Mouse (Mus musculus) CH12F3 (cell line): ENCODE measurements around the gene Pxdc1.

ENCODE experiments used
- in situ Hi-C: fragments of 300-500 bp; cut with MboI; formaldehyde crosslinking; loops from 2 replicates; pipeline ENCODE4 v1.14.3; 2020; ENCODE audit warnings: low sequenced_read_pairs

The Pxdc1 gene

DNA sequence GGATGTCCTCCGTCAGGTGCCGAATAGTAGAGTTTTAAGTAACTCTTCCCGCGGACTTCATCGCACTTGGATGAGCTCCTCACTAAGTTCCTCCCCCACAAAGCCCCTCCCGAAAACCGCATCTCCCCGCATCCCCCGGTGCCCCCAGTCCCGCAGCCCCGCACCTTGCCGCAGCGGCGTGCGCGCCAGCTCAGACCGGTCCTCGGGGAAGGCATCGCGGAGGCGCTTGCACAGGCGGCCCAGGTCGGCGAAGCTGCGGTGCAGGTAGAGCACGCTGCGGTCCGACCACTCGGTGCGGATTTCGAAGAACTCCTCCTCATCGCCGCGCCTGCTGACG is 1.3 kb downstream of the Pxdc1 start:
- in situ Hi-C loops = loop anchor here (5.0 to 25.0 kb wide), 3 partner anchors 140 to 1135 kb away; no protein-coding TSS in a partner anchor

DNA sequence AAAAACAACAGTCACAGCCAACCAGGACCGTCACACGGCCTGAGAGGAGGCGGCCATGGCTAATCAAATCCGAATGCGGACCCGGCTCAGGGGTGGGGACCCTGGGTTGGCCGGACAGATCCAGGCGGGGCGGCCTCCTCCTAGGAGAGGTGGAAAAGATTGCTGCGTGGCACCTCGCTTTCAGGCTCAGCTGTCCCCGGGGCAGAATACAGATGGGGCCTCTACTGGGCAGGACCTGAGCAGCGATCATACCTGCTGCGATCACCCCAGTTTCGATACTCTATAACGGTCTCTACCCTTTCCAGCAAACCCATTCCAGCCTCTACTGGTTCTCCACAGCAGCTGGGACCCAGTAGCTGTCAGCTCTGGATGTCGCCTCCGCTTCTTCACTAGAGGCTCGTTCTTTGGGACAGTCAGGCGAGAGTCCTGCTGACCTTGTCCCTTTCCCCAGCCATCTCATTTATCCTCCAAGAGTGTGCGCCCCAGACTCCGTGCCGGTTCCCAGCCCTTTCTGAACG is 1.8 kb downstream of the Pxdc1 start:
- in situ Hi-C loops = loop anchor here (5.0 to 25.0 kb wide), 3 partner anchors 141 to 1136 kb away; no protein-coding TSS in a partner anchor

DNA sequence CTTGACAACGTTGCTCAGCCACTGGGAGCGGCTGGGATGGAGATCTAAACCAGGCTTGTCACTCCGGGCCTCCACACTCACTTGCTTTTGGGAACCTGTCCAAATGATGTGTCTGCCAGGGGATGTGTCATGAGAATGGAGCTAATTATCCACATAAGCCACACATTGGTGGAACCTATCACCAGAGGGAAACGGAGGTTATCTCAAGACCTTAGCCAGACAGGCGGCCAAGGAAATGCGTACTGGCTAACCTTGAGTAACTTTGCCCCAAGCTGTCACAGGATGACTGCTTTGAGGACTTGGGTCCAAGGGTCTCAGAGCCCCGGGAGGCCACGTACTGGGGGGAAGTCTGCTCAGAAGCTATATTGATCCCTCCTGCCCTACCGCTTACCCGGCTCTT is 2.3 kb downstream of the Pxdc1 start:
- in situ Hi-C loops = loop anchor here (5.0 to 25.0 kb wide), 3 partner anchors 141 to 1136 kb away; no protein-coding TSS in a partner anchor

DNA sequence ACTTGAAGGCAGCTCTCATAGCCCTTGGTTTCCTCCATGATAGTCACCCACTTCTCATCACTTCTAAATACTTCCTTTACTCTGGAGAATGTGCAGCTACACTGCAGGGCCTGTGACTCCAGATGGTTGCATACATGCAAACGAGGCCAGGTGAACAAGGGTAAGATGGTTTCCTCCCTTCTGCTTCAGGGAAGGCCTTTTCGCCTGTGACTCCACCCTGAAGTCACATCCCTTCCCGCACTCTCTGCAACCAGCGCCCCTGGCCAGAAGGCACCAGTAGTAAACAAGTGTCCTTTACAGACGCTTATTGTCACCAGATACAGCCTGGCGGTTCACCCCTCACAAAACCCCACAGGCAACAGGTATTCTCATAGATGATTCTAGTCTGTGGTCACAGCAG is 2.9 kb downstream of the Pxdc1 start:
- in situ Hi-C loops = loop anchor here (5.0 to 25.0 kb wide), 3 partner anchors 142 to 1137 kb away; no protein-coding TSS in a partner anchor

DNA sequence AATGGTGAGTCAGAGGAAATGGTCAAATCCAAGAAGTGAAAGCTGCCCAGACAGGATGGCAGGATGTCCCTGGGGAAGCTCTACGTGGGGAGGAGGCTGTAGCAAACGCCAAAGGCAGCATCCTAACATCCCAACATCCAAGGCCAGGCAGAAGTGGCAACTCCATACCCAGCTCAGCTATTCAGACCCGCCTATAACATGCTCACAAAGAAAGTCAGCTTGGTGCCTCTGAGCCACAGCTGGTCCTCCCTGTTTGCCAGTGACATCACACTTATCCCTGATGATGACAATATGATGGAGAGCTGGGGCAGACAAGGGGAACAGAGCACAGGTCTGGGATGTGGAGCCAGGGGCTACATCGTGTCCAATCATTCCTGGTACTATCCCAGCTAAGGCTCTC is 5.5 kb downstream of the Pxdc1 start:
- in situ Hi-C loops = loop anchor here (25.0 kb wide), 1 partner anchor 610 kb away; the partner anchor contains the start of gene Bphl

DNA sequence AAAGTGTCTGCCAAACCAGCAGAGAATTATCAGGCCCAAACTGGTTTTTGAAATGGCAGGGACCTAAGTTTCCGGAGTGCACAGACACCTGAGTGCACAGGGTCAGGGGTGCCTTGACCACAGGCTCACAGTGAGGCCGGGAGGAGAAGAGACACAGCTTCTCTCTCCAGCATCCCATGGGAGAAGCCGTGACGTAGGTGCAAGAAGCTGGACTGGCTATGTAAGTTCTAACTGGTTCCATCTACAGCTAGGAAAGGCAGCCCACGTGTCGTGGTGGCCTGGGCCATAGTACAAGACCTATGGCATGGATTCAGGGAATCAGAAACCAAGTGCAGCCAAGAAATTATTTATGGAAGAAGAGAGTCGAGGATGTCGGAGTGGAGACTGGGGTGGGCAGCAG is 6.1 kb downstream of the Pxdc1 start:
- in situ Hi-C loops = loop anchor here (25.0 kb wide), 1 partner anchor 610 kb away; the partner anchor contains the start of gene Bphl

DNA sequence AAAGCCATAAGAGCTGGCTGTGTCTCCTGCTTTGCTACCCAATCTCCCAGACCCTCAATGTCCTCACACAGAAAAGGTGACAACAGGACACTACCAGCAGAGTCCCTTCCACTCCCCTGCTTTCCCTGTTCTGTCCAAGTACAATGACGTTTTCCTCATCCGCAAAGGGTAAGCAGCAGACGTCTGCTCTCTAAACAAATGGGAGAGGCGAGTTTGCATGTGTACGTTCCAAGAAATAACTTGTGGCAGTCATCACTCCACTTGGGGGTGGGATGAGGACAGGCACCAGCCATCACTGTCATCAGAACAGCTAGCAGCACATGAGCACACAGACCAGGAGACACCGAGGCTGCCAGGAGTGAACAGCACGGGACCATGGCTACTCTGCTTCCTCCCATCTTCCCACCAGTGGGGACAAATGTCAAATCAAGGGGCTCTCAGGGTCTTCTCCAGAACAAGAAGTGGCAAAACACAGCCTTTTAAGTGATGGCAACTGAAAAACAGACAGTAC is 7.0 kb downstream of the Pxdc1 start:
- in situ Hi-C loops = loop anchor here (25.0 kb wide), 1 partner anchor 609 kb away; the partner anchor contains the start of gene Bphl

DNA sequence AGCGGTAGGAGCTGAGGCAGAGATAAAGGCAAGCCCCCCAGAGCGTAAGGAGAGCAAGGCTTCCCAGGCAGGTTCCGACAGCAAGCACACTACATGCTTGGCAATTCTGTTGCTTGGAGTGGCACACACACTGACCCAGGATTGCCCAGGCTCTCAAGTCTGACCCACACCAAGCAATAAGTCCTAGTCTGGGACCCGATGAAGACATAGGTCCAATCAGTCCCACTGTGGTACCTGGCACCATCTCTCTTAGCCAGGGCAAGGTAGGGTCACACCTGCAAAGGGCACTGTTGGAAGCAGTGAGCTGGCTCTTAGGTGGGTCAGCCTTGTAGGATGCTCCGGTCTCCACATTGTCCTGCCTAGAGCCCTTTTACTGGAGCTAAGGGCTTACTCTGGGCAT is 7.8 kb downstream of the Pxdc1 start:
- in situ Hi-C loops = loop anchor here (25.0 kb wide), 1 partner anchor 608 kb away; the partner anchor contains the start of gene Bphl

DNA sequence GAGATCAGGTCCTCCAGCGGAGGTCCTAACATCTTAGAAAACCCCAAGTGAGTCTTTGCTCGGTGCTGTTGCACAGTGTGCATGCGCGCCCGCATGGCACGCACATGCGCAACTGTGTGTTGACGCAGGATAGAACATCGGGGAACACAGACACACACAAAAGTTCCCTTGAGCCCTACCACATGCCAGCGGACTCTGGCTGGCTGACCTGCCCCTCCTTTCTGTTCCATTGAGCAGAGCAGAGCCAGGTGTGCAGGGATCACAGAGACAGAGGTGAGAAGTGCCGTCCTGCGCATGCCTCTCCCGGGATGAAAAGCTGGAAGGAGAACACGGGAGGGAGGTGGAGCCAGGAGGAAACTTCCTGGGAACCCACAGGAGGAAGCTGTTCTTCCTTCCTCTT is 8.9 kb downstream of the Pxdc1 start:
- in situ Hi-C loops = loop anchor here (25.0 kb wide), 1 partner anchor 607 kb away; the partner anchor contains the start of gene Bphl

DNA sequence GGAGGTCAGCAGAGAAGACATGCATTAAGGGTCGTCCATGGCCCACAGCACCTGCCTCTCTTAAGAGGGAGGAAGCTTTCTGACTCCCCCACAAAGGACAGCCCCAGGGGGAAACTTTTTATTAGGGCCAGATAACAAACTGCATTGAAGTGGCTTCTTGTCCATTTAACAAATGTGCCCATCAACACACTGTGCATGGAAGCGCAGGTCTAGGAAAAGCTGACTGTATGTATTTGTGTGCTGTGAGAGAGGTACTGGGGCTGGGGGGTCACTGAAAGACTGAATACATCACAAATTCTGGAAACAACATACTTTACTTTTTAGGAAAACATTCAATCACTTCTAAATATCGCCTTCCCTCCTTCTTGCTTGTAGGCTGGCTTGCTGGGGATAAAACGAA is 9.4 kb downstream of the Pxdc1 start:
- in situ Hi-C loops = loop anchor here (25.0 kb wide), 1 partner anchor 607 kb away; the partner anchor contains the start of gene Bphl

DNA sequence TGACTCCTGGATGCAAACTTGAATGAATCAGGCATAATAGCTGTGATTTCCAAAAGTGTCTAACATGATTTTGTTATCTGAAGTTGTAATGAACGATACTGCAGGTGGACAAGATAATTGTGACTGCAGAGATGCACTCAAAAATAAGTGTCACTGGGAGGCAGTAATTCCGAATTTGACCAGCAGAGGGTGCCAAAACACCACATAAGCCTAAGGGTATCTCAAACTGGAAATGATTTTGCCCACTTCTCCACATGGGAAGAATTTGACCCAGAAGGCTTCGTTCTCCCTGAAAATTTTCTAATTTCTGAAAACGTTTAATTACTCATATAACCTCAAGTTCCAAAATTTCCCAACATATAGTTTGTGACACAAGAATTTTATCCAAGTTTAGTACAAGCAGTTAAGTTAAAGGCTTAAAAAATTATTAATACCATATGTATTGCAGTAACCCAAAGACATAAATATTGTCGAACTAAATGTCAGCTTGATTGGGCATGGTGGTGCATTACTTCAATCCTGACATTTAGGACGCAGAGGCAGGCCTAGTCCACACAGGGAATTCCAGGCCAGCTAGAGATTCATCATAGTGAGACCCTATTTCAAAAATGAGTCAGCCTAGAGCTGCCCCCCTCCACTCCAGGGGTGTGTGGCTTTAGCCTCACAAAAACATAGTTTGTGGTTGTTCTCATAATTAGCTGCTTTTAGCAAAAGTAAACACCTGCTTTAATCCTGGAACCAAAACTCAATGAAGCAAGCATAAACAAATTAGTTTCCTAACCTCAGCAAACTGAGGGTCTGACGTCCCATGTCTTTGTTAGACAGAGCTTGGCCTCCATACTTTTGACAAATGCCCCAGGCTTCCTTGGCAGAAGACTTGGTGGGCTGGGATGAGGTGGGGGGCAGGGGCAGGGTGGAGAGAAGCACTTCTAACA is 10.1 kb downstream of the Pxdc1 start:
- in situ Hi-C loops = loop anchor here (25.0 kb wide), 1 partner anchor 606 kb away; the partner anchor contains the start of gene Bphl

DNA sequence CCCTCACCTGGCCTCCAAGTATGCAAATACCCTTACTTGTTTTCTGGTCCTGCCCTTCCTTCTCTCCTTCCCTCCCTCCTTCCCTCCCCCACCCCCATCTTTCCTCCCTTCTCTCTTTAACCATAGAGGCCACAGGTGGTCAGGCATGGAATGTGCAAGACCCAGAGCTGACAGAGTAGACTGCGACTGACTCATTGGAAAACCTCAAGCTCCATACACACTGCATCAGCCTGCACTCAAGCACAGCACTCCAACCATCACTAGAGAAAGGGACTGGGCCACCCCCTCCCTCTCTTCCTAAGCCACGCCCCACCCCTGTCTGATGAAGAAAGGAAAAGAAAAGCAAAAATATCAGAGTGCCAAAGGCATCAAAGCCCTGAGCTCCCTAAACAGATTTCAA is 12.2 kb downstream of the Pxdc1 start:
- in situ Hi-C loops = loop anchor here (25.0 kb wide), 1 partner anchor 604 kb away; the partner anchor contains the start of gene Bphl

DNA sequence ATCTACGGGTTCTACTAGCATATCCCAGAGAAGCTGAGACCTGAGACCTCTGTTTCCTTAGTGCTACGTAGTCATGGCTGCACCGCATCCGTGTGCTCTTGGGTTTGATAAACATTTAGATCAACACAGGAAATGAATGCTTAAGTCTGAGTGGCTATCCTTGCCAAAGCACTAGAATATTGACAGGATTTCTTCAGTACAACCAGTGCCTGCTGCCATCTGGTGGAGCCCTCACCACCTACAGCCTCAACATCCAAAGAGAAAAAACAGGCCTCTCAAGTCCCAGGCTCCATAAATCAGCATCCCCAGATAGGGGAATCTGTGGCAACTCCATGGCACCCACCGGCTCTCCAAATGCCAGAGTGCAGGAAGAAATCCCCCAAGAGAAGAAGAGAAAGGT is 17.3 kb downstream of the Pxdc1 start:
- in situ Hi-C loops = loop anchor here (25.0 kb wide), 1 partner anchor 599 kb away; the partner anchor contains the start of gene Bphl

DNA sequence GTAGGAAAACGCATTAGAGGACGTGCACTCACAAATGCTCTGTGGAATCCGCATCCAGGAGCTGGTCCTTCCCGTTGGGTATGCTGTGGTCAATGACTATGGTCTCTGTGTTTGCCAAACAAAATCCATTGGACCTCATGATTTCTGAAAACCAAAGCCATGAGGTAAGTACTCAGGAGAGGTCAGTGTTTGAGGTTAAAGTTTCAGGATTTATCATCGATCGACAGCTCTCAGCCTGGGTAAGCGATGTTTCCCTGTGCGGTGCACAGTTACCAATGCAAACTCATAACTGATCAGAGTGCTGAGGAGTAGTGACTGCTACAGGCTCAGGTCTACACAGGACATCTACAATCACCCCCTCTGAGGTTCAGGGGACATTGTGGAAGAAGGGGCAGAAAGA is 23.0 kb downstream of the Pxdc1 start:
- in situ Hi-C loops = loop anchor here (5.0 to 25.0 kb wide), 2 partner anchors 433 to 593 kb away; partner anchors contain the start of gene Bphl

DNA sequence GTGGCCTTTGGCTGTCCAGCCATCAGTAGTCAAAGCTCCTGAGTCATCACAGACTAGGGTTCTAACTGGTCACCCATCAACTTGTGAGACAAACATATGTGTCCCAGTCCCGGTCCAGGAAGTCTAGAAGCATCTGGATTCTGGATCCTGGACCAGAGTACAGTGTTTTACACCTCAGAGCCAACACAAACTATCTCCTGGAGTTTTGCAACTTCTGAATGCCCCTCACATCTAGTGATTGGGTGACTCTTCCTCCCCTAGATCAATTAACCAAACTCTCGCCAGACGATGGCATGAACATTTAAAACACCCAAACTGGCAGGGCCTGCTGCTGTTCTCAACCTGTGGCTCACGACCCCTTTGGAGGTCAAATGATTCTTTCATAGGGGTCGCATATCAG is 23.5 kb downstream of the Pxdc1 start:
- in situ Hi-C loops = loop anchor here (5.0 to 25.0 kb wide), 2 partner anchors 432 to 592 kb away; partner anchors contain the start of gene Bphl

DNA sequence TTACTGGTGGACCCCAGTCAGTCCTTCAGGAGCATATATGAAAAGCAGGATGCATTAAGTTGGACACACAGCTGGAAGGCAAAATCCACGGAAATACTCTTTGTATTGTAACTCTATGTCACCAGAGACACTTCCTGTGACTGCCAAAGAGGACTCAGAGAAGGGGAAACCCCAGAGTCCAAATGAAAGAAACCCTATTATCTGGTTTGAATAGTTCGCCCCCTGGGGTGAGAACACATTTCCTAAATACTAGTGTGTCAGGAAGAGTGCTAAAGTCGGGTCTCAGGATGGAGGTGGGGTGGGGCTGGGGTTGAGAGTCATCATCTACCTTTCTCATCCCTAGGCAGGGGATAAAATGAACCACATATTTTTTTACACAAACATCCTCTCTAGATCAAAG is 25.8 kb downstream of the Pxdc1 start:
- in situ Hi-C loops = loop anchor here (25.0 kb wide), 1 partner anchor 590 kb away; the partner anchor contains the start of gene Bphl

DNA sequence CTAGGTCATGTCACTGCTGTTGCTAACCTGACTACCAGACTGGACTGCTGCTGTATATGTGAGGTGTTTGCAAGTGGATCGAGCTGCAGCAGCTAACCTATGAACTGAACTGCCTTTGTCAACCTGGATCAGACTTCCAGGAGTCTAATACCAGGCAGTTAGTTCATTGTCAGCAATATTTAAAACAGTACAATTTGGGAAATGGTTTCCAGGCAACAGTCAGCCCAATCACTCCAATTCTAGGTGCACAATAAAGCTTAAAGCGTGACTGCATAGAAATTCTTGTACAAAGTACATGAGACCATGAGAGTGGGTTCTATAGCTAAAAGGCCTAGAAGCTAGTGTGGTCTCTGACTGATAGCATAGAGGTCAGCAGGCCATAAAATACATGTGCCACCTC is 28.9 kb downstream of the Pxdc1 start:
- in situ Hi-C loops = no loop called here

DNA sequence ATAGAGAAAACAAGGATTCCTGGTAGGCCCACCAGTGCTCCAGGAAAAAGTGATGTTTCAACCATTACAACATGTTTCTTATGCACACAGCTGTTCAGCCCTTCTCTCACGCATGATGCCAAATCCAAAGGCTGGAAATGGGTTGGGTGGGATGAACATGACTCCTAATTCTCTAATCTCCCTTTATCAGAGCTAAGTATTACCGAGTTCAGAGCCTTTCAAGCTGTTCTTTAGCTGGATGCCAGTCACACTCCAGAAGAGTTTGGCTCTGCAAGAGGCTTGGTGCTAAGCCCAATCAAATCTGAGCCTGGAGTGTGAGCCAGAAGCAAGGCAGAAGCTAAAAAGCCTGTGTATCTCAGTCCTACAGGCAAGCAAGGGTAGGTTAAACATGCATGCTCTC is 40.9 kb downstream of the Pxdc1 start:
- in situ Hi-C loops = no loop called here

DNA sequence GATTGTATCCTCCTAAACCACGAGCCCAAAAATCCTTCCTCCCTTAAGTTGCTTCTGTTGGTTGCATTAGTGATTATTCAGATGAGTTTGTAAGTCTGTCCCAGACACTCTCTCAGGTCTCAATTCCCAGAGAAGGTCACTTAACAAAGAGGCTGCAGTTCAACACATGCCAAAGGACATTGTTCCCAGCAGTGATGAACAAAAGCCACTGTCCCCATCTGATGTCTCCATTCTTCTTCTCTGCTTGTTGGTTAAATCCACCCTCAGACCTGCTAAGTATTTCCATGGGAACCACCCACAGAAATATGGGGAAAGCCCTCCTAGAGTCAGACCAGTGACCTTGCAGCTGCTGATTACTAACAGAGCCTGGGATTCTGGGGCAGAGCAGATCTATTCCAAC is 43.6 kb downstream of the Pxdc1 start:
- in situ Hi-C loops = no loop called here

DNA sequence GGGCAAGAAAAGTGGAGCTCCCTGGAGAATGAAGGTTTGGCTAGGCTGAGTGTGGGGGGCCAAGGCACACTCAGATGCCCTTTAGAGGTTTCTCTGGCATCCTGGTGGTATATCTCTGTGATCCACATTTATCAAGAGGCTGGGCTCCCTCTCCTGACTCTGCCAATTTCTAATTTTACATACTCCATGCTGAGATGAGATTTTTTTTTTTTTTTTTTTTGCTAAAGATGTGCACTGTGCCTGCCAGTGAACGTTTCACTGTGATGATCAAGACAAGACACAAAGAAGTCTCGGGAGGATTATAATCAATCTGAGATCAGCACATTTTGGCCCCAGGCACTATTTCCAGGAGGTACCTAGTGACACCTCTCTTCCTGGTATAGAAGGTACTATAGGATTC is 46.2 kb downstream of the Pxdc1 start:
- in situ Hi-C loops = no loop called here

DNA sequence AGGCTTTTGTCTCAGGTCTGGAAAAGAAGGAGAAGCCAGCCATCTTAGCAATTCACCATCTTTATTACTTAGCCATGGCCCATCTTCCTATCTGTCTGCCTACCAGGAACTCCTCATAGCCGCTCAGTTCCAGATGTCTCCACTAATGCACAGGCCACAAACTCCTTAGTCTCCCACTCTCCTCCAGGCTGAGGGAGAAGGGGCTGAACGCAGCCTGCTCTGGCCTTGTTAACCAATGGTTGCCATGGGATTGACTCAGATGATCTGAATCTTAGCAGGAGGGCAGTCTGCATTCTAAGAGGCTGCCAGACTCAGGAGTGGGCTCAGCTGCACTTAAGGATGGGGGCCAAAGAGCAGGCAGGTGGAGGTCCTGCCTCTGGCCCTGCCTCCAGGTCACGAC is 47.4 kb downstream of the Pxdc1 start:
- in situ Hi-C loops = no loop called here
